Mouse (Mus musculus) embryo, embryonic 10 days (tissue): ENCODE data around the gene Cdh24.

Experiments used
- DNase-seq: peaks from one replicate; pipeline ENCODE4 v3.0.0-alpha.2; 2015; ENCODE audit warnings: low spot score

Gene Cdh24

DNA sequence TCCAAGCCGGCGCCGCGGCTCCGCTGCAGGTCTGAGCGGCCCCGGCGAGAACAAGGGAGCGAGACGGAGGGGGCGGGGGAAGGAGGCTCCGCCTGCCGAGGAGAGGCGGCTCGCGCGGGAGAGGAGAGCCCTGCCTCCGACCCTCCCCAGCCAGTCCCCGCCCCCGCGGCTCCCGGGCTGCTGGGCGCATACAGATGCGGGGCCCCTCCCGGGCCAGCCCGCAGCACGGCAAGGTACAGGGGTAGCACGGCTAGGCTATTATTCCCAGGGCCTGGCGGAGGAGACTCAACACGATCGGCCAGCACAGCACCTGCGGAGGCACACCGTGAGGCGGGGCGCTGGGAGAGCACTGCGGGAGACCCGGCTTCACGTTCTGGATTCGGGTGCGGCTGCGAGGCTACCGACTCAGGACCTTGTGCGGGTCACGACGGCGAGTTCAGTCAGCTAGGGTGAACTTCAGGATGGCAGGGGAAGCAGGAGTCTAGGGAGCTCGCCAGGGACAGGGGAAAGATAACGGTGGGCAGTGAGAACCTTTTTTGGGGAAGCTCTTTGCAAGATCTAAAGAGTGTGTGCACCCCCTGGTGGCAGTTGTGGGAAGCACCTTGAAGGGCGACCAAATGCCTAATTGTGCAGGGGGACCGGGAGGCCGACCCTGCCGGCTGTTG lies at the start of gene Cdh24:
Gene Cdh24, minus strand, starts transcription at position 60 of the 665 bp plus-strand sequence.
- DNase-seq: peak; percentile 96

DNA sequence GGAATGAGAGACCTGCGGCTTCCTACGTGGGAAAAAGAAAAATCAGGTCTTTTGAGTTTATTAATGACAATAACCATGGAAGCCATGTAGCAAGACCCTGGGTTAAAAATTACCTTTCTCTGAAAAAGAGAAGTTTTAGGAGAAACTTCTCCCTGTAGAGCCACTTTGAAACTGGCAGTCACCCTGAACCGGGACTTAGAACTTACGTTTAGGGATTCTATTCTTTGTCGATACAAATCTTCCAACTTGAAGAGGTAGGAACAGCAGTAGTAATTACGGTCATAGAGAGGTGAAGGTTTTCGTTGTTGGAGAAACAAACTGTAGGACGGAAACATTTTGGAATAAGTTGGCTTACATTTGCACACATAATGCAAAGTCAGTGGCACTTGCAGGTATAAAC lies 46.1 kb upstream of the Cdh24 start:
- DNase-seq: no peak

DNA sequence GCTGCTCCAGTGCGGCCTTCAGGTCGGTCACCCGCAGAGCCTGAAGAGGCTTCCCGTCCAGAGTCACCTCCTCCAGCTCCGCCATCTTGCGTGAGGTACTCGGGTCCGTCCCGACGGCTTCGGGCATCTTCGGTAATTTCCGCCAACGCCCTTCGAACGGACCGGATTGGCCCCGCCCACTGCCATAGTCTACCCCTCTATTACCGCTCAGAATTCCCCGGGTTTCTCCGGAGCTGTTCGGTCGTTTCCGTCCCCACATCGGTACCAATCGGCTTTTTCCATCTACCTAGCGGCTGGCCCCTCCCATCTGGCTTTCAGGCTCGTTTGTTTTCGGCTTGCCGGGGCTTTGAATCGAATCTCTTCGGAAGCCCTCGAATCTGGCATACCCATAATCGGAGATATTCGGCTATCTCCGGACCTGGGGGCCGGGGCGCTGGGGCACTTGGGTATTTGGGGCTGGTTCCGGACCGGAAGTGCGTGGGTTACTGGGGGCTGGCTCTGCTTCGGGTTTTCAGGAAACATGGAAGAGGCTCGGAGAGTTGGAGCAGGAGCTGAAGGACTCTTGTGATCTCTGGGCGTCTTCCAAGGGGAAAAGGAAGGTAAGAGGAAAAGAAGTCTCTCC lies 45.5 kb upstream of the Cdh24 start, which contains the start of gene Acin1:
Gene Acin1, minus strand, starts transcription at position 410 of the 622 bp plus-strand sequence.
- peak; percentile 99 for DNase-seq

DNA sequence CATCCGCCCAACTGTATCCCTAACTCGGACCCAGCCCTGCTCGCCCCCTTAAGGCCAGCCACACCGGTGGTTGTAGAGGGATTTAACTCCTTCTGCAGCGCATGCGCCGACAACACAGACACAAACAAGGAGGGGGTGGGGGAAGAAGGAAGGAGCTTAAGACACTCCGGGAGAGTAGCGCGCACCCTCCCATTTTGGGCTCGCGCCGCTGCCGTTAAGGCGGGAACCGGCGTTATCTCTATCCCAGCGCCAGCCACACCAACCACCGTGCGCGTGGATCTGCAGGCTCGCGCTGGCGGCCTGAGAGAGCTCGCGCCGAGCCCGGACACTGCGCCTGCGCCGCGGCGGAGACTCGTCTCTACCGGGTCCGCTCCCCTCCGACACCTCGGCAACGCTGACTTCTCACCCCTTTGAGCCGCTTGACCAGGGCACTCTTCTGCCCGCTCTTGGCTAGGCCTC lies 44.9 kb upstream of the Cdh24 start, which contains the start of gene 1700123O20Rik:
Gene 1700123O20Rik, plus strand, starts transcription at position 154 of the 459 bp plus-strand sequence.
- DNase-seq: peak; percentile 91

DNA sequence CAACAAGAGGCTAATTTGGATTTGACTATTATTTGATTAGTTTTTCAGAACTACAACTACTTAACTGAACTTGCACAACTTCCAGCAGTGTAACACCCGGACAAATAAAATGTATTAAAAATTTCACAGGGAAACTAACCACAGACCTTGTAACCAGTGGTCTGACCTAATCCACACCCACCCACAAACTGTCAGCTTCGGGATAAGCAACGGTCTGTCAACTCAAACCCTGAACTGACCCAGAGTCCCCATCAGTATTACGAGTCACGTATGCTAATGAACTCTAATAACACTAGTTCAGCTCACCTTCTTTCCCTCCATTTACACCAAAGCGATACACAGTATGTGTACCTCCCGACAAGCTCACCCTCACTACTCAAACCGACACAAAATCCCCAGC lies 44.3 kb upstream of the Cdh24 start:
- no peak for DNase-seq

DNA sequence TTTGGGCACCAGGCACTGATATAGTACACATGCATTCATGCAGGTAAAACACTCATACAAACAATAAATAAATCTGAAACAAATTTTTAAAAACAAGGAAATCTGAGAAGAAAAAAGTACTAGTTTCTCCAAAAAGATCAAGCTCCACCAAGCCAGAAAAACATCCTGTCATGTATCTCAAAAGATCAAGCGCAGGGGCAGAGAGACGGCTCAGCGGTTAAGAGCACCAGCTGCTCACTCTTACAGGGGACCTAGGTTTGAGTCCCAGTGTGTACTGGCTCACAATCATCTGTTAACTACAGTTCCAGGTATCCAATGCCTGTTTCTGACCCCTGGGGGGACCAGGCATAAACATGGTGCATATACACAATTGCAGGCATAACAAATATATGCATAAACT lies 41.2 kb upstream of the Cdh24 start:
- no peak for DNase-seq

DNA sequence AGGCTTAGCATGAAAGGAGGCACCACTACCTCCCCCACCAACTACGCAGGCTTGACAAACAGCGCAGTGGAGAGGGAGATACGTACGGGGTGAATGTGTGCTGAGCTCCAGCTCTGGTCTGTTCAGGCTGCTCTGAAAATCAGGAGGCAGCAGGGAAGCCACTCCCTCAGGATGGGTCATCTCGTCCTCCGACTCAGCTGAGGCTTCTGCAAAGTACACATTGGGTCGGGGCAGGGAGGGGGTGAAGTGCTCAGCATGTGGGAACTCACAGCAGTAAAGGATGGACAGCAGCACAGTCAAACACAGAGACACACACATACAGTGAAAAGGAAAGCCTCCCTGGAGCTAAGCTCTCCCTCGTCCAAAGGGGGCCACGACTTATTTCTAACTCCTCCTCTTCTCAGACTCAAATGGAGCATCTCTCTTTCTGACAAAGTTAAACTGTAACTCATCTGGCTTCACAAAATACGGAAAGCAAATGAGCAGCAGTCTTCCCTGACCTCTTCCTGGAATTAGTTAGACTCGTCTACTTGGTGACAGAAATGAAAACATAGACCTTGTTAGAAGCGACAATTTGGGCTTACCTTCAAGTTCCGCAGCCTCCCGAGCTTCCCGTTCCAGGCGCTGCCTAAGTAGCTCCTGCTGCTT lies 37.6 kb upstream of the Cdh24 start:
- DNase-seq: no peak

DNA sequence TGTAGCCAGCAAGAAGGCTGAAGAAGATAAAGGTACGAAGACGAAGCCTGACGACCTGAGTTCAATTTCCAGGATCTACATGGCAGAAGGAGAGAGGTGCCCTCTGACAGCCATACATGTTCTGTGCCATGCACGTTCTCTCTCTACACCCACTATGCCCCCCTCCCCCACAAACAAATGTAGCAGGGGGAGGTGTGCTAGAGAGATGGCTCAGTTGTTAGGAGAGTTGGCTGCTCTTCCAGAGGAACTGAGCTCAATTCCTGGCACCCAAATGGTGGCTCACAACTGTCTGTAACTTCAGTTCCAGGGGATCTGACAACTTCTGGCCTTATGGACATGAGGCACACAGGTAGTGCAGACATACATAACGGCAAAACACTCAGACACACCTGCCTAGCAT lies 35.1 kb upstream of the Cdh24 start:
- DNase-seq: no peak

DNA sequence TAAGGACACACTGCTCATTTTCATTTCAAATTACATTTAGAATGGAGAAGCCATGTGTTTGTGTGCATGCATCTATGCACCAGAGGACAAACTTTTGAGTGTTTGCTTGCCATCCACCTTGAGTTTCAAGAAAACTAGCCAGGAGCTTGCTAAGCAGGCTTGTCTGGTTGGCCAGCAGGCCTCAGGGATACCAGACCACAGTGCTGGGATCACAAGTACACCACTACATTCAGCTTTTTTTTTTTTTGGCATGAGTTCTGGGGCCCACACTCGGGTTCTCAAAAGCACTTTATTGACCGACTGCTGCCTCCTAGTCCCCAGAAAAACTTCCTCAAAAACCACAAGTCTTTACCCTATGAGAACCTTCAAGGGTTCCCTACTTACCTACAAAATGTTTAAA lies 33.2 kb upstream of the Cdh24 start:
- DNase-seq: no peak

DNA sequence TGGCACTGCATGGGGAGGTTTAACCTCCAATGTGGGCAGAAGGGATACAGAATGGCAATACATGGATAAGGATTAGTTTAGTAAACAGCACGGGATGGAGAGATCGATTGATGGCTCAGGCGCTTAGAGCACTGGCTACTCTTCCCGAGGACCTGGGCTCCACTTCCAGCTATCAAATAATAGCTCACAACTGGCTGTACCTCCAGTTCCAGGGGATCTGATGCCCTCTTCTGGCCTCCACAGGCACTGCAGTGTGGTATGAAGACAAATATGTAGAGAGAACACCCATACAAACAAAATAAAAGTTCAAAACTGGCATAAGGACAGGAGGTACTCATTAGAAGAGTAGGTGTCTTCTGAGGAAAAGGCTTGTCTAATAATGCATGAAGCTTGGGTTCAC lies 28.2 kb upstream of the Cdh24 start:
- peak; percentile 65 for DNase-seq

DNA sequence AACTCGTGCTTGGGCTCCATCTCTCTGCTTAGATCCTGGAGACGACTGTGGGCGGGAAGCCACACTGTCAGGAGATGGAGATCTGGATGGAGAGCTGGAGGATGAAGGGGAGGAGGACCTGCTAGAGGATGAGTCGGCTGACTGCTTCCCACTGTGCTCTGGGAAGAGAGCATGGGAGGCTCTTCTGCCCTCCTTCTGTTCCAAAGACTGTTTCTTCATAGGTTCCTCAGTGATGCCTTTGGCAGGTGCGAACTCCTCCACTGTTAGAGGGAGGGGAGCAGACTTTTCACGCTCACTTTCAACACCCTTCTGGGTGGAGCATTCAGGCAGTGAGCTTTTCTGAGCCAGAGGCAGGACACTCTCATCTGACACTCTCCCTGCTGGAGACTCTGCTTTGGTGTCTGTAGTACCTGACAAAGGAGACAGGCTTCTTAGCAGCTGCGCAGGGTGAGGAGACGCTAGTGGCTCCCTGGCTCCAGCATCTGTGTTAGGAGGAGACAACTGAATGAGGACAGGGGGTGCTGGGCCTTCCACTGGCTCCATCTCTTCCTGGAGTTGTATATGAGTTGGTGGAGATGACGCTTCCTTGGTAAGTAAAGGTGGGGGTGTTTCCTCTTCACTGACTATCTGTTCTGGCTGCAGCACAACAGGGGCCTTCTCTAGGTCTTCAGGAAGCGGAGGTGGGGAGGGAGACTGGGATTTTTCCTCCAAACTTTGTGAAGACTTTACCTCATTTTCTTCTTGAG lies 23.5 kb upstream of the Cdh24 start:
- DNase-seq: no peak

DNA sequence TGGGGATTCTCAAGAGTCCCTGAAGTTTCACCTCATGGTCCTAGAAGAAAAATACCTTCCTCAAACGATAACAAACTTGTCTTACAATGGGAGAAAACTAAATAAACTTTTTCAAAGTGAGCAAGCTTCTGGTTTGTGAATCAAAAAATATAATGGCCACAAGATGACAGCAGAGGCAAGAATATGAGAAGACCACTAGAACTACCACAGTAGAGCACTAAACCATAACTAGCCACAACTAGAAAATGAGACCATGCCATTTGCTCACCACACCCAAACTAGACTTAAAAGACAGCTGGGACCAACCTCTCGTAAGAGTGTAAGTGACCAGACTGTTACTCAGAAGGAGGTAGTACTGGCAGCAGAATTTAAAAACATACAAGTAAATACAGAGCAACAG lies 18.8 kb upstream of the Cdh24 start:
- no peak for DNase-seq

DNA sequence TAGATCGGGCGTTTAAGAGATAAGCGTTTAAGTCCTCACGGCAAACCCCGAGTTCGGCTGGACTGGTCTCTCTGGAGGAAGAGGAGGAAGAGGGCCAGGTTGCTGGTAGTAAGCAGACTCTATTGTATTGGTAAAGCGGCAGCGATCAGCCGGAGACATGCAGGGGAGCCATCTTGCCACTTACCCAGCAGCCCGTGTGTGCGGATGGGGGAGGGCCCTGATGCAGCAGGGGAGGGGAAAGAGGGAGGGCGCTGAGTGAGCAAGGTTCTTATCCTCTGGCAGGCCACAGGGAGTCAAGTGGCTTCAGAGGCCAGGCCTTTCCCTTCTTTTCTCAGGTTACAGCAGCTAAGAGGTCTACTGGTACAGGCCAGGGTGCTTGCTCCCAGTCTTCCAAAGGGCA lies 12.3 kb upstream of the Cdh24 start:
- DNase-seq: peak; percentile 95

DNA sequence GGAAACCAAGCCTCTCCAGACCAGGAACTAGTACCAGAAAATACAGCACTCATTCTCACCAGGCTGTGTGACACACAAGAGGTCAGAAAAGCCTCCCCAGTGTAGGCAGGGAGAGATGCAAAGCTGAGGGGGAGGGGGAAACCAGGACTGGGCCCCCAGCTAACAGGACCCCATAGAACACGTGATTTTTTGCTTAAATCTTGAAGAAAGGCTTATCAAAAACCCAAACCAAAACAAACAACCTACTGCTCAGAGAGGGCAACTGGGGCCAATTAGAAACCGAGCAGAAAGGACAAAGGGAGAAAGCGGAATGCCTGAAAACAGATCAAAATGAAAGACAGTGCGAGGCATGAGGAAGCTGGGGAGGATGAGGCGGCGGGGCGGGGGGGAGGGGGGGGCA lies 11.6 kb upstream of the Cdh24 start:
- DNase-seq: no peak

DNA sequence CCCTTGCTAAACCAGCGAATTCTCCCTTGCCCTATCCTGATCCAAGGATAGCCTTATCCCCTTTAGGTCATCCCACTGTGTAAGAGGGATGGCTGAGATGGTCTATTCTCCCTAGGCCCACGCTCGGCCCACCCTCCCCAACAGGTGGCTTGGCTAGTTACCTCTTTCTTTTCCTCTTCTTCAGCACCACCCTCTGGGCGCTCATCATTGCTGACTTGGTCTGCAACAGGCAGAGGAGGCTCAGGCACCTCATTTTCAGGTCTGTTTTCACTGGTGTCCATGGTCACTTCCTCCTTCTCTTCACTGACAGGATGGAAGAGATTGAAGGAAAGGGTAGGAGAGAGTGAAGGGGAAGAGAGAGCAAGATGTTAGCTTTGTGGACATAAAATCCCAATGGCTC lies 10.4 kb upstream of the Cdh24 start:
- no peak for DNase-seq

DNA sequence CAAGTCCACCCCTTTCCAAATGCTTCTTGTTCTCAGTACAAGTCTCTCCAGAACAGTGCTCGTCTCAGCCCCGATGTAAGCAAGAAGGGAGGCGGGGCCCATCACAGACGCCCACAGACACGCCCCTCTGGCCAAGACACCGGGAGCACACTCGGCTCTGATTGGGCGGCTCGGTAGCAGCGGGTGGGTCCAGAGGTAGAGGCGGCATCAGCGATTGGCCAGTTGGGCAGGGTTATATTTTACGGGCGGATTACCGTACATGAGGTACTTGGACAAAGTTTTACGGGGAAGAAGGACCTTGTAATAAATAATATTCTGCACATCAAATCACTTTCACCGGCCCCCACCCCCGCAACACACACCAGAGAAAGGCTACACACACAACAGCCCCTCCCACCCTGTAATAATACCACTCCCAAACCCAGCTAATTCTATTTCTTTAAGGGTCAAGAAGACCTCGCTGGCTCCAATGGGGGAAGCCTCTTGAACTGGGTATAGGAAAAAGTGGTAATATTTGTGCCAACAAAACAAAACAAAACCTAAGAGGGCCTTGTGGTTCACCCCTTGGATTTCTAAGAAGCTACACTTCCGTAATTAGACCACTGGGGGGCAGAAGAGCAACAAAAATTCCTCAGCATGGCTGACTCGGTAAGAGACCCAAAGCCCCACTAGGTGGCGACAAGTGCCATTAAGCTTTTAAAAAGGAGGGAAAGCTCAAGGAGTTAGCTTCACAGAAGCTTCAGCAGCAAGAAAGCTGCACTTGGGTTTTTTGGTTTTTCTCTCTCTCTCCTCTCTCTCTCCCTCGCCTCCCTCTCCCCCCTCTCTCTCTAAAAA lies 9.7 kb upstream of the Cdh24 start:
- peak; percentile 94 for DNase-seq

DNA sequence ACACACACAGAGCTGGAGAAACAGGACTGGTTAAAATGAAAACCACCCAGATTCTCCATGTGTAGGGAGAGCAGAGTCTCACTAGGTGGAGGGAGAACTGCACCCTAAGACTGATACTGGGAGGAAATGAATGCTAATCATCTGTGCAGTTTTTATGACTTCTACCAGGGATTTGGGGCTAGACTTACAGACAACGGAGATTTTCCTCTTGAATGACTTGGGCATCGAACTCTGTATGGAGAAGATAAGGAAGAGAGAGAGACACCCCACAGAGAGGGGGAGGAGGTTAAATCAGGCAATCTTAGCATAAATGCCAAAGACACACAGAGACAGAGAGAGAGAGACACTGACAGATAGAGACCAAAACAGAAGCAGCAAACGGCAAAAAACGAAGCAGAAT lies 6.7 kb upstream of the Cdh24 start:
- no peak for DNase-seq

DNA sequence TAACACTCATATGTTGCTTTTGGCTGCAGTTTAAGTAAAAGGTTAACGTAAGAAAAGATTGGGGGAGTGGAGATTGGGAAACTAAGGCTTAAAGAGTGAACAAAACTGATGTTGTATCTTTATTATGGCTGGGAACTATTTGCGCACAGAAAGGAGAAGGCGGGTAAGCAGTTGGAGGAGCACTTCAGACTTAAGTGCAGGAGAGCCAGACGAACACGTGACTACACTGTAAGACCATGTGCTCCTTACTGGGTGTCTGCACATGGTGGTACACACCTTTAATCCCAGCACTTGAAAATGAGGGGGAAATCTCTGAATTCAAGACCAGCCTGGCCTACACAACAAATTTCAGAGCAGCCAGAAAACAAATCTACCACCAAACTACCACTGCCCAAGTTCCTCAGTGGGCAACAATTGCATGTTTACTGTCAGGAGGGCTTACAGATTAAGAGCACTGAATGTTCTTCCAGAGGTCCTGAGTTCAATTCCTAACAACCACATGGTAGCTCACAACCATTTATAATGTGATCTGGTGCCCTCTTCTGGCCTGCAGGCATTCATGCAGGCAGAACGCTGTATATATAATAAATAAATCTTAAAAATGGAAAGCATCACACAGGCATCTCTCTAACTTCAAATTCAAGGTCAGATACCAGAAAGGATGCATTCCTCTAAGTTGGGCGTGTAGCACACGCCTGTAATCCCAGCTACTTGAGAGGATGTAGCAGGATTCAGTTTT lies 5.9 kb upstream of the Cdh24 start:
- no peak for DNase-seq

DNA sequence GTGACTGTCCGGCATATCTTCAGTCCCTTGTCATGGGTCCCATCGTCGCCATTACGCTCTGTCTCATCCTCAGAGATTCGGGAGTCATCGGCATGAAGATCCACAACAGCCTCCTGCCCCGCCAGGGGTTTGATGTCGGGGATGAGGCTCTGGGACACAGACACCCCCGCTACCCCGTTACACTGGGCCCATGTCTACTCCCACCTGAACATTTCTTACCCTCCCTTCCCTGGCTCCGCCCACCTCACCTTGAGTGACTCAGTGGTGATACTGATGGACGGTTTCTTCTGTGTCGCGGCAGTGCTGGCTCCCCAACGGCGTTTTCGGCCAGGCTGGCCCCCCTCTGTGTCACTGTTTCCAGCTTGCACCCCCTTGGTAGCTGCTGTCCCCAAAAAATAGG lies 5.3 kb upstream of the Cdh24 start:
- no peak for DNase-seq

DNA sequence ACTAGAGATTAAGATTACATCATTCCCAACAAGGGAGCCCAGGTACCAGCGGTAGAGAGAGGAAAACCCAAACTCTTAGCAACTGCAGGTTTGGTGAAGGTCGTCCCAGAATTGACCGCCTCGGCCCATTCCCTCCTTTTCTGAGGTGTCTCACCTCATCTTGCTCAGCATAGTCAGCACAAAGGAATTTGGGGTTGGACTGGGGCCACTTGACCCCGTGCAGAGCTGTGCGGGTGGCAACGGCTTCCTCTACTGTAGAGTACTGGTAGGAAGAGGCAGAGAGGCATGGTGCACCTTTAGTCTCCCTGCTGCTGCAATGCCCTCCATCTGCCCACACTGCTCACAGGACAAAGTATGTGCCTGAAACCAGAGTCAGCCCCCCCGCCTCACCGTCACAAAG lies 3.1 kb upstream of the Cdh24 start:
- DNase-seq: no peak

DNA sequence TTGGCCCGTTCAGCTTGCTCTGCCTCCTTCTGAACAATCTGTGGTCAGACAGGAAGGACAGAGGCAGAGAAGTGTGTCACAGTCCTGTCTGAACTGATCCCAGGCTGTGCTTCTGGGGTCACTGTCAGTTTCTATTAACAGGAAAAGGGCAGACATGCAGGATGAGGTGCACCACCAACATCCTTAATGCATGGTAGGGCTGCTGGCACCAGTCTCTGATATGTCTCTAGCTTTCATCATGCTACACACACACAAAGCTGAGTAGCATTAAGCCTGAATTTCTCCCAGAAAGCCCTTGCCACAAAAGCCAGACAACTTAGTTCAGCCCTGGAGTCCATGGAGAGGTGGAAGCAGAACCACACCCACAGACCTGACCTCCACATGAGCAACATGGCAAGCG lies 1.8 kb upstream of the Cdh24 start:
- DNase-seq: no peak
